Mouse (Mus musculus): ENCODE results near the gene Ntm. TPM values are rescaled to one million over a fixed set of nuclear protein-coding genes. Genes with fewer than 3 reads are reported as not detected.

Ntm gene
- polyA plus RNA-seq, 1 experiment from 2014 or later = 20.1 TPM

DNA sequence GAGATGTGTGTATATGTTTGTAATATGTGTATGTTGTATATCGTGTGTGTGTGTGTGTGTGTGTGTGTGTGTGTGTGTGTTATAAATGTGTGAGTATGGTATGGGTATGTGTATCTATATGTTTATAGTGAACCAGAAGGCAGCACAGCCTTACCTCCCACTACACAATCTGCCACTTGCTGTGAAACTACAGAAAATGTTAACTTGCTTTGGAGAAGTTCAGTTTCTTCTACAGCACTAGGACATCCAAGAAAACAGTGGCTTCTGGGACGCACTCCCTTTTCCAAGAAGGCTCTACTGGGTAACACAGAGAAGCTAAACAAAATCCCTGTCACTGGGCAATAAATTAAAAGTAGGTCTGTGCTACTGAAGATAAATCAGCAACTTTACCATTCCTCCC, 834.5 kb downstream of the Ntm start:
- Histone ChIP-seq H3K4me1 (replicated peaks) (peaks cover 9% of the 10 kb centered on the region), H3K9me3 (peaks cover 4% of the 10 kb centered on the region; the same call in 1 of the 2 replicates), H3K27ac (no peak overlapping the region), H3K4me3 (replicated peaks) (no peak overlapping the region), H3K9ac (replicated peaks) (no peak overlapping the region), H3K4me2 (no peak overlapping the region), H3K27me3 (no peaks in the 10 kb centered on the region), H3K36me3 (no peaks in the 10 kb centered on the region)
- no peak for ATAC-seq (ENCODE audit: insufficient number of reproducible peaks, insufficient read depth, low FRiP score, low TSS enrichment, low read depth)
- 91% methylated on average over 2 of the region's 2 CpGs for WGBS

DNA sequence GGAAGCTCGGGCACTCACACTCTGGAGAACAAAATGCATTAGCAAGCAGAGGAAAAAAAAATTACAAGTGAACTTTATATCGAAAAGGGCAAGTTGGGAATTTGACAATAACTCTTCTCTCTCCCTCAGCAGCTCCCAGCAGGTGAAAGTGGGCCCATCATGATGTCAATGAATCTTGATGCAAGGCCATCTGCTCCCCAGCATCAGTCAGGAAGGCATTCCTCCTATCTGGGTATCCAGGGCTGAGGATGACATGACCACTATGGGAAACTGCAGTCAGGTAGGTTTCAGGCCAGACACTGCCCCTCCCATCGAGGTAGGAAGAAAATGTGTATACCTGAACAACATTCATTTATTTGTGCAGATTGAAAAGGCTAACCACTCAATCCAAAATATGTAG, 838.5 kb downstream of the Ntm start:
- Histone ChIP-seq H3K4me2 (no peak overlapping the region), H3K4me1 (replicated peaks) (no peaks in the 10 kb centered on the region), H3K9me3 (no peaks in the 10 kb centered on the region), H3K9ac (replicated peaks) (no peak overlapping the region), H3K27ac (no peak overlapping the region), H3K27me3 (no peaks in the 10 kb centered on the region), H3K36me3 (no peaks in the 10 kb centered on the region), H3K4me3 (replicated peaks) (no peak overlapping the region)
- ATAC-seq (ENCODE audit: insufficient number of reproducible peaks, insufficient read depth, low FRiP score, low TSS enrichment, low read depth) = no peak
- WGBS = 82% methylated on average over 3 of the region's 3 CpGs

DNA sequence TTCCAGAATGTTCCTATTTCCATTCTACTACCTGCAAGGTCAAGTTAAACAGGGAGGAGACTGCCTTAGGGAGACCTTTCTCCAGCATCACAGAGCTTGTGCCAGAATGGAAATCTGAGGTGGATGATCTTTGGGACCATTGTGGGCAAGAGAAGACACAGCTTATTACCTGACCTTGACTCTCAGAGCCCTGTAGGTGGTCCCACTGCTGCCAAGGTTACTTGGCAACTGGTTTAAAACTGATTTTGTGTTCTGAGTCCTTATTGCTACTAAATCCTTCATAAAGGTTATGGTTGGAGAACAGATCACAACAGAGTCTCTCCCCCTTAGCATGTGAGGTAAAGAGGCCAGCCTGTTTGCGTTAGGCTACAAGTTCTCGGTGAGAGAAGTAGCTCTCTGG, 839.1 kb downstream of the Ntm start:
- no peaks in the 10 kb centered on the region for H3K27me3 ChIP-seq
- H3K4me3 ChIP-seq (replicated peaks) = no peak overlapping the region
- H3K4me1 ChIP-seq (replicated peaks) = no peaks in the 10 kb centered on the region
- H3K9me3 ChIP-seq = no peaks in the 10 kb centered on the region
- no peak for ATAC-seq (ENCODE audit: insufficient number of reproducible peaks, insufficient read depth, low FRiP score, low TSS enrichment, low read depth)
- H3K36me3 ChIP-seq = no peaks in the 10 kb centered on the region
- WGBS = 56% methylated on average over 2 of the region's 2 CpGs
- no peak overlapping the region for H3K9ac ChIP-seq (replicated peaks)
- no peak overlapping the region for H3K4me2 ChIP-seq
- no peak overlapping the region for H3K27ac ChIP-seq

DNA sequence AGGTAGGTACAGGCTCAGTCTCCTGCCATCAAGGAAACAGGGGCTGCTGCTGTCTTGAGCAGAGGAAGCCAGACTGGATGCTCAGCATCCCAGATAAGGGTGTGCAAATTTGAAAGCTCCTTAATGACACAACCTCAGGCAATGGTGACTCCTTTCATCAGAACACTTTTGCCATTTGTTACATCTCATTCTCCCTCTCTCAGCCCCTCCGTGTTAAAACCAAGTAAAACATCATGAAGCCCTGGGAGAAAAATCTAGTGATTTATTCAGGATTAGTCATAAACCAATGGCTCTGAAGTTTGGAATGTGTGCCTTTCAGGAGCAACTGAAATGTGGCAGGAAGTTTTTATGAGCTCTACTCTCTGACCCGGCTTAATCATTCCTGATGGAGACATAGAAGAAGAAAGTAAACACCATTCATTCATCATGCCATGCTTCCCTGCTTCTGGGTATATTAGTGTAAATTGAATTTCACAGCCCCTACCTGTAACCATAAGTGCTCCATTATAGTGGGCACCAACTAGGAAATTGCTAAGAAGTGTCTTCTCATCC, 845.3 kb downstream of the Ntm start:
- WGBS = 6% methylated on average over 2 of the region's 2 CpGs
- Histone ChIP-seq H3K9ac (replicated peaks) (no peak overlapping the region), H3K4me1 (replicated peaks) (0 out of 2 replicates have a peak, but pooled peaks cover 7% of the 10 kb centered on the region), H3K27me3 (0 out of 2 replicates have a peak, but pooled peaks cover 3% of the 10 kb centered on the region), H3K27ac (no peak overlapping the region), H3K4me3 (replicated peaks) (no peak overlapping the region), H3K9me3 (no peaks in the 10 kb centered on the region), H3K36me3 (no peaks in the 10 kb centered on the region), H3K4me2 (no peak overlapping the region)
- no peak for ATAC-seq (ENCODE audit: insufficient number of reproducible peaks, insufficient read depth, low FRiP score, low TSS enrichment, low read depth)

DNA sequence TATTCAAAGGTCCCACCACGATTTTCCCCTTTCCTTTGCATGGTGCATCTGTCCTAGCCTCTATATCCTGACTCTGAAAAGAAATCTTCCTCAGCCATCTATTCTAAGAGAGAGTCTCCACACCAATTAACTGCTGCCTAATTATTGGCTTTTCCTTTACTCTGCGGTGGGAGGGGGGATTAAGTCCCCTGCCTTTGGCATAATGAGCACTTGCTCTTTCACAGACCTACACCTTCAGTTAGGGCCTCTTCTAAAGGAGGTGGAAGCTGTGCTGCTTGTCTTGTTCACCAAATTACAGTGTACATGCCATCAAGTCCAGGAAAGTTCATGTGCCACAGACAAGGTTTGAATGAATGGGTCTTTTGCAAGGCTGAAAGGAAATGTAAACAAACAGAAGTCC, 847.6 kb downstream of the Ntm start:
- no peaks in the 10 kb centered on the region for H3K36me3 ChIP-seq
- H3K4me2 ChIP-seq = no peak overlapping the region
- 0 out of 2 replicates have a peak, but pooled peaks cover 7% of the 10 kb centered on the region for H3K4me1 ChIP-seq (replicated peaks)
- WGBS = 58% methylated on average over 2 of the region's 2 CpGs
- H3K9me3 ChIP-seq = no peaks in the 10 kb centered on the region
- ATAC-seq (ENCODE audit: insufficient number of reproducible peaks, insufficient read depth, low FRiP score, low TSS enrichment, low read depth) = no peak
- no peak overlapping the region for H3K4me3 ChIP-seq (replicated peaks)
- 0 out of 2 replicates have a peak, but pooled peaks cover 3% of the 10 kb centered on the region for H3K27me3 ChIP-seq
- no peak overlapping the region for H3K9ac ChIP-seq (replicated peaks)
- no peak overlapping the region for H3K27ac ChIP-seq

DNA sequence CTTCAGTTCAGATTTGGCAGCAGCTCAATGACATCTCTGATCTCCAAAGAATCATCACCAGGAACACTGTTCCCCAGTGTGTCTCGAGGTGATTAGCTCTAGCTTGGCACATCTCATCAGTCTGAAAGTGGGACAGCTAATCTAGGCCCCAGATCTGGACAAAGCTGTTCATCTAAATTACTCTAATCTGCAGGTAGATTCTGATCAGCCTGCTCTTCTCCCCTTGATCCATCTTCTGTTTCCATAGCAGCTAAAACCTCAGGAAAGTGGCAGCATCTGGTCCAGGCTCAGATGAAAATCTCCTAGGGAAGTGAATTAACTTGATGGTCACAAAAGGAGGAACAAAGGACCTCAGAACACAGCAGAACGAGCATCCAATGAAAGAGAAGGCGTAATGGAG, 856.2 kb downstream of the Ntm start:
- ATAC-seq (ENCODE audit: insufficient number of reproducible peaks, insufficient read depth, low FRiP score, low TSS enrichment, low read depth) = no peak
- H3K36me3 ChIP-seq = no peaks in the 10 kb centered on the region
- WGBS = 77% methylated on average over 3 of the region's 3 CpGs
- no peak overlapping the region for H3K4me2 ChIP-seq
- H3K27ac ChIP-seq = no peak overlapping the region
- H3K4me3 ChIP-seq (replicated peaks) = no peak overlapping the region
- no peaks in the 10 kb centered on the region for H3K4me1 ChIP-seq (replicated peaks)
- no peaks in the 10 kb centered on the region for H3K9me3 ChIP-seq
- no peak overlapping the region for H3K9ac ChIP-seq (replicated peaks)
- H3K27me3 ChIP-seq = no peaks in the 10 kb centered on the region

DNA sequence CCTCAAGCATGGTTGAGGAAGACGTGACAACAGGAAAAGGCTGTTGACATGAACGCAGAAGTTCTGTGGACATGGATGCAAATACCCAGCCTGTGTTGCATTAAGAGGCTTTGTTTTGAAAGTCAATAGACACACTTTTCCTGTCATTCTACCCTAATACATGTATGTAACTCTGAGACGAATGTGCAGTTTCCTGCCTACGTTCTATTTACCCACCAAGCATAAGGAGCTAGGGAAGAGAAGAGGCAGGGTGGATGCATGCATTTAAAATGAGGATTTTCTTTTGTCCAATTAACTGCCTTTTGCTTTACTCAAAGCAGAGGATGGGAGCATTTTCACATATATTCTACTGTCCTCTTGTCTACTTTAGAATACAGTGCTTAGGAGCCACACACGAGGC, 858.5 kb downstream of the Ntm start:
- no peak overlapping the region for H3K4me2 ChIP-seq
- no peak overlapping the region for H3K4me3 ChIP-seq (replicated peaks)
- no peaks in the 10 kb centered on the region for H3K27me3 ChIP-seq
- no peaks in the 10 kb centered on the region for H3K9me3 ChIP-seq
- H3K4me1 ChIP-seq (replicated peaks) = no peaks in the 10 kb centered on the region
- no peaks in the 10 kb centered on the region for H3K36me3 ChIP-seq
- H3K9ac ChIP-seq (replicated peaks) = no peak overlapping the region
- ATAC-seq (ENCODE audit: insufficient number of reproducible peaks, insufficient read depth, low FRiP score, low TSS enrichment, low read depth) = no peak
- WGBS = 87% methylated on average over 5 of the region's 5 CpGs
- no peak overlapping the region for H3K27ac ChIP-seq

DNA sequence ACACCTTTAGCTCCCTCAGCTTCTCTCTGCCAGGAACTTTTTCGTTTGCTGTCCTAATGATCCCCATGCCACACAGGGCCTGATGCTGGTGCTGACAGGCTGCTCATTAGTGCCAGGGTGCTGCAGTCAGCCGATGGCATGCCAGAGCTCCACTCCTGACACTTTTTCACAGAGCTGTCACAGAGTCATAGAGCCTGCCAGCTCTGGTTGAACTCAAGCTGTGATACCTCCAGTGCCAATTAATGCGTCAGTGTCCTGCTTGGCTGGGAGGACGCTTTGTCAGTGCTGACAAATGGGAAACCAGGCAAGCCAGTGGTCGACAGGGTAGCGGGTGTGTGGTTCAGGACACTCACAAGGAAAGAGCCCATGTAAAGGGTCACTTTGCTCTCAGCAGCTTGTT, 858.9 kb downstream of the Ntm start:
- no peak overlapping the region for H3K9ac ChIP-seq (replicated peaks)
- no peak overlapping the region for H3K4me2 ChIP-seq
- H3K27me3 ChIP-seq = no peaks in the 10 kb centered on the region
- 59% methylated on average over 6 of the region's 6 CpGs for whole genome bisulfite sequencing
- H3K4me1 ChIP-seq (replicated peaks) = no peaks in the 10 kb centered on the region
- no peak for ATAC-seq (ENCODE audit: insufficient number of reproducible peaks, insufficient read depth, low FRiP score, low TSS enrichment, low read depth)
- H3K36me3 ChIP-seq = no peaks in the 10 kb centered on the region
- H3K4me3 ChIP-seq (replicated peaks) = no peak overlapping the region
- no peak overlapping the region for H3K27ac ChIP-seq
- H3K9me3 ChIP-seq = no peaks in the 10 kb centered on the region

DNA sequence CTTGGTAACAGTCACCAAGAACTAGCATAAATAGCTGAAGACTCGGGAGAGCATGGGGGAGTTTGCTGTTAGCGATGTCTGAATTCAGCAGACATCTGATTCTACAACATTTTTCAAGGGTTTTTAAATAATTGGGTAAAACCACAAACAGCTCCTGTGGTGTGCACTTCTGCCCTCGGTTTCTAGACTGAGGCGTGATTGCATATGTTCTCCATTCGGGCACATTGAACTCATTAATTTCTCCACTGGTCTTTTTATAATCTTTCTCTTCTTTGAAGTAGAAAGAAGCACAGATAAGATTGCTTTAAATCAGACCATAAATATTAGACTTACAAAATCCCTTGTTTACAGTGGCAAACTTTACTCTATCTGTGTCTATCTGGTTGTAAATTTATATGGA, 862.3 kb downstream of the Ntm start:
- WGBS = 35% methylated on average over 5 of the region's 5 CpGs
- Histone ChIP-seq H3K27me3 (no peaks in the 10 kb centered on the region), H3K4me1 (replicated peaks) (no peaks in the 10 kb centered on the region), H3K9ac (replicated peaks) (no peak overlapping the region), H3K9me3 (no peaks in the 10 kb centered on the region), H3K4me3 (replicated peaks) (no peak overlapping the region), H3K4me2 (no peak overlapping the region), H3K27ac (no peak overlapping the region), H3K36me3 (no peaks in the 10 kb centered on the region)
- ATAC-seq (ENCODE audit: insufficient number of reproducible peaks, insufficient read depth, low FRiP score, low TSS enrichment, low read depth) = no peak

DNA sequence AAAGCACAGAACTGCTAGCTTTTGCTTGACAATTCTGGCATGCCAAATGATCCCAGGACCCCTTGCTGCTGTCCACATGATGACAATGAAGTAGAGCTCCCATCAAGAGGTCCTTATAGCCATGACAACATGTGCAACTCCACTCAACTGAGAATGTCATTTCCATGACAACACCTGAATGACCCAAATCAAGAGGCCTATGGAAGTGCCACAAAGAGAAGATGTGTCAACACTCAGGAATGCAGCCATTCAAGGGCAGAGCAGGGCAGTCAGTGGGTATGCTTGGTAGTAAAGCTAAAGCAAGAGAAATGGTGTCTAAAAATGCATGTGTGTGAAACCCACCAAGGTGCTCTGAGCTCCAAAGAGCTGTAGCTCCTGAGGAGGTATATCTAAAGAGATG, 870.5 kb downstream of the Ntm start:
- Histone ChIP-seq H3K9me3 (no peaks in the 10 kb centered on the region), H3K27me3 (no peaks in the 10 kb centered on the region), H3K4me1 (replicated peaks) (no peaks in the 10 kb centered on the region), H3K9ac (replicated peaks) (no peak overlapping the region), H3K36me3 (no peaks in the 10 kb centered on the region), H3K27ac (no peak overlapping the region), H3K4me3 (replicated peaks) (no peak overlapping the region), H3K4me2 (no peak overlapping the region)
- no peak for ATAC-seq (ENCODE audit: insufficient number of reproducible peaks, insufficient read depth, low FRiP score, low TSS enrichment, low read depth)

DNA sequence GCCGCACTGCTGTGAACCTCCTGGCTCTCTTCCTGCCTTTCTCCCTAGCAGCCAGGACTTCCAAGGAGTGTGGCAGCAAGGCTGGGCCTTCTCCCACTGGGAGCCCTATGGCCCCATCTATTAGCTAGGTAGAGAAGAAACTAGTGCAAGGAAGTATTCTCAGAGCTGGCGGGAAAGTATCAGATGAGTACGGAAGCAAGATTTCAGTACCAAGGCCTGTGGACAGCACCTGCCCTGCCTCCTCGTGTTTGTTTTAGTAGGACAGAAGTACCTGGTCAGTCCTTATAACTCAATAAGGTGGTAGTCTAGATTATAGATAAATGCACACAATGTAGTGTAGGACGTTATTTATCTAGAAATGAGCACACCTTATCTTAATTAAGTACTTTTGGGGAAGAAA, 874.3 kb downstream of the Ntm start:
- Histone ChIP-seq H3K4me1 (replicated peaks) (no peaks in the 10 kb centered on the region), H3K4me3 (replicated peaks) (no peak overlapping the region), H3K36me3 (no peaks in the 10 kb centered on the region), H3K9ac (replicated peaks) (no peak overlapping the region), H3K27me3 (no peaks in the 10 kb centered on the region), H3K27ac (no peak overlapping the region), H3K4me2 (no peak overlapping the region), H3K9me3 (no peaks in the 10 kb centered on the region)
- WGBS = 51% methylated on average over 5 of the region's 5 CpGs
- no peak for ATAC-seq (ENCODE audit: insufficient number of reproducible peaks, insufficient read depth, low FRiP score, low TSS enrichment, low read depth)

DNA sequence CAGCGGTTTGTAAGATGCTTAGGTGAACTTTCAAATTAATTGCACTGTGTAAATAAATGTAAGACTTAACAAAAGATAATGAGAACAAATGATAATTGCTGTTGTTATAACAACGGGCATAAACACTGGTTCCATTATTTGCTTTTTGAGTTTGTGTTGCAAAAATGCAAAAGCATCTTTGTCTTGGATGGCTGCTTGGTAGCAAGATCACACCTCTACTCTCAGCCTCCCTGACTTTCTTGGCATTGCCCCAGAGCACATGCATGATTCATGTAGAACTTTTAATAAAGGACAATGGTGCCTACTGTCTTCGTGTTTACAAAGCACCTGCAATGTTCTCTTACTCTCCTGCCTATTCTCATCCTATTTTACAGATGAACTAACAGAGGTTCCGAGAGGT, 875.3 kb downstream of the Ntm start:
- Histone ChIP-seq H3K36me3 (no peaks in the 10 kb centered on the region), H3K4me1 (replicated peaks) (no peaks in the 10 kb centered on the region), H3K27me3 (no peaks in the 10 kb centered on the region), H3K4me3 (replicated peaks) (no peak overlapping the region), H3K9ac (replicated peaks) (no peak overlapping the region), H3K4me2 (no peak overlapping the region), H3K9me3 (no peaks in the 10 kb centered on the region), H3K27ac (no peak overlapping the region)
- whole genome bisulfite sequencing = 78% methylated on average over 4 of the region's 4 CpGs
- no peak for ATAC-seq (ENCODE audit: insufficient number of reproducible peaks, insufficient read depth, low FRiP score, low TSS enrichment, low read depth)

Measured in limb, embryonic 12.5 days (tissue).